Mouse (Mus musculus) erythroblast, embryonic 14.5 days (primary cell): ENCODE results near the gene Kctd17.

Source experiments
- GATA1 ChIP-seq: IDR thresholded peaks from 2 replicates; pipeline ENCODE4 v1.6.1; 2012; ENCODE audit warnings: low read length, inconsistent platforms, mixed read lengths
- TAL1 ChIP-seq: IDR thresholded peaks from 3 replicates; pipeline ENCODE4 v1.6.1; 2012; ENCODE audit warnings: low read length, inconsistent platforms, mixed read lengths

DNA sequence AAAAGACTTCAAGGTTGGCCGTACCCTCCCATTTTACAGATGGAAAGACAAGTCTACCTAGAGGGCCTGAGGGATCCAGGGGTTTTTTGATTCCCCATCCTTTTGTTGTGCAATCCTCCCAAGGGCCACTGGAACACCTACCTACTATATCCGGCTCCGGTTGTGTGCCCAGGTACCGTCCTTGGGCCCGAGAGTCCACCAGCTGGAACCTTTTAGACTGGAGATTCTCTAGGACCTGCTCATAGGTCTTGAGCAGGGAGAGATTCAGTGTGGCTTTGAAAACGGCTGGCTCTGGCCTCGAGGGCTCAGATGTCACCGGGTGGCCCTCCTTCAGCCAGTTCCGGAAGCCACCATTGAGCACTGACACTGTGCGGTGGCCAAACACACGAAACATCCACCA, 23.3 kb upstream of the Kctd17 start:
- TF ChIP-seq TAL1 = no peak
- TF ChIP-seq GATA1 = no peak
